Mouse (Mus musculus): ENCODE results near the gene Tarbp2. TPM values are rescaled to one million over a fixed set of nuclear protein-coding genes. Genes with fewer than 3 reads are reported as not detected.

The Tarbp2 gene
- total RNA-seq (2023): 12.6 and 21.3 TPM in 2 replicates

GRCm38 (mm10) chr15:102517976-102518858 is at the start of gene Tarbp2:
Tarbp2 (plus strand) TSS chr15:102518192.

GRCm38 (mm10) chr15:102470183-102470604 is 47.8 kb upstream of the Tarbp2 start, which contains the start of gene Pcbp2:
Pcbp2 (plus strand) TSS chr15:102470539.

GRCm38 (mm10) chr15:102503447-102503846 is 14.5 kb upstream of the Tarbp2 start, which contains the start of gene Gm10337:
Gm10337 (plus strand) TSS chr15:102503722.

GRCm38 (mm10) chr15:102516728-102517404 is 1.1 kb upstream of the Tarbp2 start, which contains the start of gene Map3k12:
Map3k12 (minus strand) TSS chr15:102517064.

GRCm38 (mm10) chr15:102524892-102525485 is 7.0 kb downstream of the Tarbp2 start, which contains the start of gene Npff:
Npff (minus strand) TSS chr15:102524942.

Other genes starting within 250 kb of the Tarbp2 start
- not detected in 2 replicates for gene Gm9918, start 247.6 kb upstream of the Tarbp2 start, total RNA-seq (2023)
- gene Mfsd5, start 238.7 kb upstream of the Tarbp2 start, total RNA-seq (2023): 31.4 and 34.2 TPM in 2 replicates
- gene Espl1, start 221.9 kb upstream of the Tarbp2 start, total RNA-seq (2023): 31.1 and 43.9 TPM in 2 replicates
- gene Pfdn5, start 192.1 kb upstream of the Tarbp2 start, total RNA-seq (2023): 259 and 280 TPM in 2 replicates
- gene Myg1, start 186.5 kb upstream of the Tarbp2 start, total RNA-seq (2023): 31.4 and 36.0 TPM in 2 replicates
- gene Aaas, start 167.4 kb upstream of the Tarbp2 start, total RNA-seq (2023): 16.5 and 25.4 TPM in 2 replicates
- gene Sp7, start 151.0 kb upstream of the Tarbp2 start, total RNA-seq (2023): 0.27 TPM in 1 of 2 replicates, not detected in the other
- gene Sp1, start 112.0 kb upstream of the Tarbp2 start, total RNA-seq (2023): 125 and 138 TPM in 2 replicates
- 0.48 TPM in 1 of 2 replicates, not detected in the other for gene Amhr2, start 72.8 kb upstream of the Tarbp2 start, total RNA-seq (2023)
- gene Prr13, start 59.2 kb upstream of the Tarbp2 start, total RNA-seq (2023): 422 and 441 TPM in 2 replicates
- 501 and 530 TPM in 2 replicates for gene Pcbp2, start 47.7 kb upstream of the Tarbp2 start, total RNA-seq (2023)
- gene Gm10337, start 14.5 kb upstream of the Tarbp2 start, total RNA-seq (2023): 11.3 TPM in 1 of 2 replicates, not detected in the other
- 0.22 and 0.23 TPM in 2 replicates for gene Map3k12, start 1.1 kb upstream of the Tarbp2 start, total RNA-seq (2023)
- 3.7 and 6.9 TPM in 2 replicates for gene Npff, start 6.8 kb downstream of the Tarbp2 start, total RNA-seq (2023)
- gene Gm28047, start 106.9 kb downstream of the Tarbp2 start, total RNA-seq (2023): 3.2 TPM in 1 of 2 replicates, not detected in the other
- 54.5 and 64.2 TPM in 2 replicates for gene Atf7, start 107.3 kb downstream of the Tarbp2 start, total RNA-seq (2023)
- 1.8 and 2.9 TPM in 2 replicates for gene Atp5g2, start 154.2 kb downstream of the Tarbp2 start, total RNA-seq (2023)
- gene Calcoco1, start 204.0 kb downstream of the Tarbp2 start, total RNA-seq (2023): 23.0 and 24.0 TPM in 2 replicates